Mouse (Mus musculus): ENCODE measurements at regions not wholly inside any gene's neighbourhood (a gene's known extent, or its start where the extent isn't known, plus 50 kb on each side); places are given as distances from the start of the nearest gene placed in this dataset.
"Not testable (repeated sequence)": the region's sequence is repeated elsewhere in the genome, so short reads cannot be mapped to it uniquely, and the experiment has no call there.

DNA sequence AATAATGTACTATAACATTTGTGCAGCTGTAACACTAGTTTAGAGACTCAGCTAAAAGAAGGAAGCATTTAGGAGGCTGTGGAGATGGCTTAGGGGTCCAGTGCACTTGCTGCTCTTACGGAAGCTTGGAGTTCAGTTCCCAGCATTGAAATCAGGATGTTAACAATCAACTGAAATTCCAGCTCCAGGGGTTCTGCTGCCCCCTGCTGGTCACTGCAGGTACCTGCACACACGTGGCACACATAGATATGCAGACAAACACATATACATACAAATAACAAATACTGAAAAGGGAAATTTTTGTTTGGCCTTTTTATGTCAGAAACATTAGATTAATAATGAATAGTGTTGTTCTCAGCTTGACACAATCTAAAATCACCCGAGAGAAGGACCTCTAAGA, 322.5 kb downstream of the Ajap1 start:
- DNase-seq (ENCODE audit: low read depth, low spot score), result no peak

DNA sequence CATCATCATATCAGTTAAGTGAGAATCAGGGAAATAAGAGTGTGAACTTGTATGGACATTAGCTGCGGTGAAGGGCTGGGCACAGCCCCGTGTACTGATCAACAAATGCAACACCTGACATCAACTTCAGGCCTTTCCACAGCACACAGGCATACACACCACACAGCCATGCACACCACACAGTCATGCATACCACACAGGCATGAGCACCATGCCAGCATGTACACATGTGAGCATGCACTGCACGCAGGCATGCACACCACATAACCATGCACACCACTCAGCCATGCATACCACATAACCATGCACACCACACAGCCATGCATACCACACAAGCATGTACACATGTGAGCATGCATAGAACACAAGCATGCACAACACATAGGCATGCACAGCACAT, 325.0 kb downstream of the Ajap1 start:
- DNase-seq (ENCODE audit: low read depth, low spot score), result no peak

DNA sequence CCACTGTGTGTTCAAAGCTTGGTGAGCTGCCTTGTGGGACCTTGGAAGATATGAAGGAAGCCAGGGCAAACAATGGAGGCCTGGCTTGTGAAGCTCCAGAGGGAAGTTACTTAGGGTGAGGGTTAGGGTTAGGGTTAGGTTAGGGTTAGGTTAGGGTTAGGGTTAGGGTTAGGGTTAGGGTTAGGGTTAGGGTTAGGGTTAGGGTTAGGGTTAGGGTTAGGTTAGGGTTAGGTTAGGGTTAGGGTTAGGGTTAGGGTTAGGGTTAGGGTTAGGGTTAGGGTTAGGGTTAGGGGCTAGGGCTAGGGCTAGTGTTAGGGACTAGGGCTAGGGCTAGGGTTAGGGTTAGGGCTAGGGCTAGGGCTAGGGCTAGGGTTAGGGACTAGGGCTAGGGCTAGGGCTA, 329.7 kb downstream of the Ajap1 start:
- DNase-seq (ENCODE audit: low read depth, low spot score), result not testable (repeated sequence)

DNA sequence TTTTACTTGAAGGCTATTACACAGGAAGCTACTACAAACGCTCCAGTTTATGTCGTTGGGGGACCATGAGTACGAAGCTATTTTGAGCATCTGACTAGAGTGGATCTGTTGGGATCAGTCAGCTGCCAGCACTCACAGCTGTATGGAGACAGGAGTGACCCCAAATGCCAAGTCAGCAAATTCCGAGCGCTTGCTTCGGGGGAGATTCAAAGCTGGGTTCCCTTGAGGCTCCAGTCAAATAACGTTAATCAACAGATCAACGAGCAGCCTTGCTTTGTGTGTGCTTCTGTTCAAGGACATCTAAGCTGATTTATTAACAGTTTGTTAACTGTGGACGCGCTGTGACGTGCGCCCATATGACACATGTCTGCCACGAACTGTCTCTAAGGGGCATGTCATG, 349.5 kb downstream of the Ajap1 start:
- DNase-seq (ENCODE audit: low read depth, low spot score), result no peak

DNA sequence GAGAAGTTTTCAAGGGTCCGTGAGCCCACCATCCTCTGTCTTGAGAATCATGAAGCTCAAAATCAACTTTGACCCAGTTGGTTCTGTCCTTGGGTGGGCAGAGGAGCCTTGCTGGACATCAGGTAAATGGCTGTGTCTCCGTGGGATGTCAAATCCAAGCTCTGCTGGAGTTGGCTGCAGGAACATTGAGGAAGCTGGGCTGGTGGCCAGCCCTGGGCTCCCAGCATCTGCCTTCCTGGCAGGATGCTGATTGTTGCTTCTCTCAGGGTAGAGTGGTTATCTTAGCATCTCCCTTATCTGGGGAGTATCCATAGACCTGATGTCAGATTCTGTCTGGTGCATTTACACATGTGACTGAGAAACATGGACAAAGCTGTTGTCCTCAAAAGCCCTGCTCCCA, 353.3 kb downstream of the Ajap1 start:
- DNase-seq (ENCODE audit: low read depth, low spot score), result no peak

DNA sequence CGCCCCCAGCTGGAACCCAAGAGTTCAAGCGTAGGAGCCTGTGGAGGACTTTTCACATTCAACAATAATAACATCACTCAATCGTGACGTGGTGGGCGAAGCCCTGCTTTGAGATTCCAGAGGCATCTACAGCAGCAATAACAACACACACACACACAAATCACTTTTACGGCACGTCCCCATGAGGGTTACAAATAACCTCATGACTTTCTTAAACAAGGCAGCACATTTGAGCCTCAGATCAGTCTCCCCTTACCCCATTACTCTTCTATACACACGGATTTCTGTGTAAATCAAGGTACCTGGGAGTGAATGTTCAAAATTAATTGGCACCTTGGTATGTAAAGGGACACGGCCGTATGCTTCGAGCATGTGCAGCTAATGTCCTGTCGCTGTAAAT, 354.4 kb downstream of the Ajap1 start:
- no peak for DNase-seq (ENCODE audit: low read depth, low spot score)

DNA sequence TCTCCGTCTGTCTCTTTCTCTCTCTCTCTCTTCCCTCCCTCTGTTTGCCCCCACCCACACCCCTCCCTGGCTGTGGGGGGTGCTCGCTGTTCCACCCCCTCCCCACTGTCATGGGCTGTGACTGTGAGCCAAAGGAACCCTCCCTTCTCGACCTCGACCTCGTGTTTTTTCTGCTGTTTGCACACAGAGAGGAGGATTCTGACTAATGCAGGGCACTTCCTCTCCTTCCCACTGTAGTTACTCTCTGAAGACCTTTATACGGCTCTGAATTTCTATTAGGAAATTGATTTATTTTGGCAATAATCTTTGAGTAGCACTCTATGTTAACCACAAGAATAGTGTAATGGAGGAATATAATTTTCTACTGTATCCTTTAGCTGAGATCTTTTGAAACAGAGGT, 362.1 kb downstream of the Ajap1 start:
- DNase-seq (ENCODE audit: low read depth, low spot score), result no peak

DNA sequence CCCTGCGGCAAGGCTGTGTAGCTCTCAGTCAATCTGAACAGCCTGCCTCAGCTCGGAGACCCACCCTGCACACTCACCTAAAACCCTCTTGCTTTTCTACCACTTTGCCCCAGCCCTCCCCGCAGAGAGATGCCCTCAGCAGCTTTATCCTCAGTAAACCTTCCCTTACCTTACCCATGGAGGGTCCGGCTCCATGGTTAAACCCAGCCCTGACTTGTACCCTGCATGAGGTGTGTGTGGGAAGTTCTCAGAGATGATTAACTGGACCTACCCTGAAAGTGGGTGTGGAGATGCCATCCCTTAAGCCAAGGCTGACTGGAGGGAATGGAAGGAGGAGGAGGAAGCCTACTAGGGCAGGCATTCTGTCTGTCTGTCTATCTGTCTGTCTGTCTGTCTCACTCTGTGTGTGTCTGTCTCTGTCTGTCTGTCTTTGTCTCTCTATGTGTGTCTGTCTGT, 362.9 kb downstream of the Ajap1 start:
- no peak for DNase-seq (ENCODE audit: low read depth, low spot score)

DNA sequence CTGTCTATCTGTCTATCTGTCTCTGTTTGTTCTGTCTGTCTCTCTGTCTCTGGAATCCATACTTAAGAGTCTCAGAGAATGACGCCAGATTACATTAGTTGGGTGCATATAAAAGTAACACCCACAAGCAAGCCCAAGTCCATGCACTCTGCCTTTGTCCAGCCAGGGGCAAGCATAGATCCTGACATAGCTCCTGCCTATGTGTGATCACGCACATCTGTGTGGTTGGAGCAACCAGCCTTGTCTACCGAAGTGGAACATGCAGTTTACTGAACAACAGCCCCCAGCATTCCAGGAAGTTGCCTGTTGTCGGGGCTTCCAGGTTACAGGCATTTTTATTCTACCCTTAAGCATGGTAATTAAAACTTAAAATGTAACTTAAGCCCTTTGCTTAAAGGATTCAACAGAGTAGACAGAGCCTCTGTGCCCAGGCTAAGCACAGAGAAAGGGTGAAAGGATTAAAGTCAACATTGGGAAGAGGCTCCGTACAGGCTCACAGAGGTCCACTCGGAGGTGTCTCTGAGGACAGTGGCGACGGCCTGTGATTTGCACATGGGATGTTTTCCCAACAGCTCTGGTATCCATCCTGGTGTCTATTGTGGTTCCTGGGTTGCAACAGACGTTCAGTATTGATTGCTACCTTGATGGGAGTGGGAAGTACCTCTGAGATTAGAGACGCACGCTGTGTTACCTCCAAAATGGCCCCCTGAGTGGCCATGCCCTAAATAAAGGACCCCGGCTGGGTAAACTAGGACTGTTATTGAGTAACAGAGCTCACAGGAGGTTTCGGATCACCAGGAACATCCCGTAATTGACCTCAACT, 363.6 kb downstream of the Ajap1 start:
- DNase-seq (ENCODE audit: low read depth, low spot score), result no peak

DNA sequence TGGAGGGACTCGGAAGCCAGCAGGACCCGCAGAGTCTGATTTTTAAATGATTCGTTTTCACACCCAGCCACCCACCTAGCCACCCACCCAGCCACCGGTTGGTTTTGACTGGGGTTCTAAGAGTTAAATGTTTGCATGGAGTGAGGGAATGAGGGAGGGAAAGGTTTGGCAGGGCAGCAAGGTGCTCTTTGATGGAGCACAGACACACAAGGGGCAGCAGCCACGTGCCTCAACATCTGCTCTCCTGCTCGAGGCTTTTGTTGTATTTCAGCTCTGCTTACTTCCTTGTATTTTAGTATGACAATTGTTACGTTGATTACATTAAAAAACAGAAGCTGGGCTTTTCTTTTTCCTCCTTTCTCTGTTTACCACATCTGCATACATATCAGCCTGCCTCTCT, 367.6 kb downstream of the Ajap1 start:
- DNase-seq (ENCODE audit: low read depth, low spot score), result no peak

DNA sequence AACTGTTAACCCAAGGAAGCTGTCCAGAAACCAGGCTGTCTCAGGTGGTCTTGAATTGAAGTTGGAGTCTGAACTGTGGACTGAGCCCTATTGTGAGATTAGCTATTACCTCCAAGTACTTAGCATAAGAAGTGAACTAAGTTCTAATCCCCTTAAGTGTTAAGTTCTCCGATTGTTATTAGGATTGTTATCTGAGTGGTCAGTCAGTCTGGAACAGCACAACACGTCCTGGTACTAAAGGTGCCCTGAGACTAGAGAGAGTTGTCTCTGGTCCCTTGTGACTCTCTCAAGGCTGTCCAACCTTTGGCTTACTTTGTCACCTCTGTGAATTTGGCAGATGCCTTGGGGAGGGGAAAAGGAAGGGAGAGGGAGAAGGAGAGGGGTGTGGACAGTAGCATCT, 369.0 kb downstream of the Ajap1 start:
- no peak for DNase-seq (ENCODE audit: low read depth, low spot score)

DNA sequence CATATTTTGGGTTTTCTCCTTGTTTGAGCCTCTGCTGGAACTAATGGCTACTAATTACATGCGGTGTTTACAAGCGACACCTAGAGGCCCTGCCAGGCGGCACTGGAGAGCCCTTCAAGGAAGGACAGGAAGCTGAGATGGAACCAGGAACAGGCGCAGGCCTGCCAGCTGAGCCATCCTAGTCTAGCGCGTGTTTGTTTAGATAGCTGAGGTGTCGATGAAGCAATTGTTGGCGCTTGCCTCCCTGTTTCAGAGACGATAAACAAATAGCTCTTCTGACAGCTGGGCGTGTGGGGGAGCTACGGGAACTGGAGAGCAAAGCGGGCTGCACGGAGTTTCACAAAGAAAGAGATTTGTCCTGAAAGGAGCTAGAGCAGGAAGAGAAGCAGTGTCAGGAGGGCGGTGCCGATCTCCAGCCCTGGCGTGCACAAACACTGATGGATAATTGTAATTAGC, 372.3 kb downstream of the Ajap1 start:
- no peak for DNase-seq (ENCODE audit: low read depth, low spot score)

DNA sequence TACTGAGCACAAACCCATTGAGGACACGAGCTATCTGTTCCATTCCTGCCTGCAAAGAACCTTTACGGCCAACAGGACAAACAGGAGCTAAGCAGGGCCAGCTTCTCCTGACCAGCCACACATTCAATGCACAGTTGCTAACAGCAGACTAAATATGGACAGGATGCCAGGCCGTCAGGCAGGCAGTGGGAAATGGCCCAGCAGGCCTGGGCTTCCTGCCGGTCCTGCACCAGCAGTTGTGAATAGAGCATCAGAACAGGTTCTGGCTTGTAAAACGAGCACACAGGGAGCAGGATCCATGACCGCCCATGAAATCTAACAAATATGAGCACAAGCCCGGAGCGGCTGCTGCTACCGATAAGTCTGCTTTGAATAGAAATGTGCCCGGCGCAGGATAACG, 384.0 kb downstream of the Ajap1 start:
- no peak for DNase-seq (ENCODE audit: low read depth, low spot score)

DNA sequence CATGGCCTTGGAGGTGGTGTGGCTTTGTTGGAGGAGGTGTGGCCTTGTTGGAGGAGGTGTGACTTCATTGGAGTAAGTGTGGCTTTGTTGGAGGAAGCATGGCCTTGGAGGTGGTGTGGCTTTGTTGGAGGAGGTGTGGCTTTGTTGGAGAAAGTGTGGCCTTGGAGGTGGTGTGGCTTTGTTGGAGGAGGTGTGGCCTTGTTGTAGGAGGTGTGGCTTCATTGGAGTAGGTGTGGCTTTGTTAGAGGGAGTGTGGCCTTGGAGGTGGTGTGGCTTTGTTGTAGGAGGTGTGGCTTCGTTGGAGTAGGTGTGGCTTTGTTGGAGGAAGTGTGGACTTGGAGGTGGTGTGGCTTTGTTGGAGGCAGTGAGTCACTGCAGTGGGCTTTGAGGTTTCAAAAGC, 385.0 kb downstream of the Ajap1 start:
- no peak for DNase-seq (ENCODE audit: low read depth, low spot score)

DNA sequence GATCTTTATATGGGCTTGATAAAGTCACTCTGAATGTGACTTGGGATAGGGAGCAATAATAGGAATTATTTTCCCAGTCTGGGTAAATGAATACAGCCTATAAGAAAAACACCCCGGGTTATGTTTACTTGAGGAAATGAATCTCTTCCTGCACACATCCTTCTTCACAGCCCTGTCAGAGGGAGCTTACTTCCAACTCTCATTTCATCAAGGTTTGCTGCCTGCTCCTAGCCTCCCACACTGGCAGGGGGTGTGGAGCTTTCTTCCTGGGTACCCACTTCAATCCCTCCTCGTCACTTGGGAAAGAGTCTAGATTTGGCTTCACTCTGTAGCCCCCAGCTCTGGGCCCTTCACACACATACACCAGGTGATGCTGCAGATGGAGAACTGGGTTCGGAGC, 389.5 kb downstream of the Ajap1 start:
- no peak for DNase-seq (ENCODE audit: low read depth, low spot score)

DNA sequence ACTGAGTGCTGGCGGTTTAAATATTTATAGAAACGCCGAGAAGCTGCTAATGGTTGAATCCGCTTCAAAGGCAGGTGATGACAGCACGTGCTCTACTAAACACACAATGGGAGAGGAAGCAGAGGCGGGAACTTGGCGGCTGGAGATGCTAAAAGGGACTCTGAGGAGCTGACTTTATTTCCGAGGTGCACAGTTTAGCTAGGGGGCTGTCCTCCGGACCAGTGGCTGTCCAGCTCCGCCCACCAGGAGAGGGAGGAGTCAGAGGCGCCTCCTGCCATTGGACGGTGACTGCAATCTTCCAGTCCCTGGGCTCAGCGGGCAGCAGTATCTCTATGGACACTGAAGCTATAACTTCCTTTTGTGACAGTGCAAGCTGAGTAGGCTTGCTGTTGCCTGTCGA, 400.4 kb downstream of the Ajap1 start:
- DNase-seq (ENCODE audit: low read depth, low spot score), result no peak

DNA sequence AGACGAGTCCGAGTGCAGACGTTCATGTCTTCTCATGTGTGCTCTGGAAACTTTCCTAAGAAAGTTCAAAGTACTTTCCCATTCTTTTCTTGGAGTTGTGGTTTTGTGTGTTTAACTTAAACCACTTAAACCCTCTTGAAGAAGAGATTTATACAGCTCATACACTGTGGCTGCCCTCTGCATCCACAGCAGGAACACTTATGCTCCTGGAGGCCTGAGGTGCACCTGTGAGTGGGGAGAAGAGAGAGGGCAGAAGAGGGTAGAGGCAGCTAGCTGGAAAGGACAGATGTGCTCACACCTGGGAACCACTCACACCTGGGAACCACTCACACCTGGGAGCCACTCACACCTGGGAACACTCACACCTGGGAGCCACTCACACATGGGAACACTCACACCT, 408.0 kb downstream of the Ajap1 start:
- no peak for DNase-seq (ENCODE audit: low read depth, low spot score)

DNA sequence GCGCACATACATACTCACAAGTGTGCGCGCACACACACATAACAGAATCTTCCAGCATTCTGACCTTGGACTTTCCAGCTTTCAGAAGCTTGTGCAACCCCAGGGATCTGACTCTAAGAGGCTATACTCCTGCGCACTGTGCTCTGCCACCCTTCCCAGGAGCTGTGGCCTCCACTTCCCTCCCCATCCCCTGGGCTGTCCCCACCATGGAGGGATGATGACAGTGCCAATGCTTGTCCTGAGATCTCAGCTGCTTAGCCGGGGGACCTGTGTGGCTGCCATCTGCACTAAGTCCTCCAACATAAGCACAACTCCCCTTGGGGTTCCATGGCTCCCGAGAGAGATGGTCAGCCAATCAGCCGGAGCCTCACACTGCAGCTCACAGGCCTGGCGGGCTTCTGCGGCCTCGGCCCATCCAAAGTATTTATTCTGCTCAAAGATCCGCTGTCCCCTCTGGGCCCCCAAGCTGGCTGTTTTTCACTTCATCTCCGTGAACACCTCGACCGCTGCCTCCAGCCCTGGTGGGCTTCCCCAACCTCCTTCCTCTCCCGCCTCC, 412.3 kb downstream of the Ajap1 start:
- DNase-seq (ENCODE audit: low read depth, low spot score), result no peak

DNA sequence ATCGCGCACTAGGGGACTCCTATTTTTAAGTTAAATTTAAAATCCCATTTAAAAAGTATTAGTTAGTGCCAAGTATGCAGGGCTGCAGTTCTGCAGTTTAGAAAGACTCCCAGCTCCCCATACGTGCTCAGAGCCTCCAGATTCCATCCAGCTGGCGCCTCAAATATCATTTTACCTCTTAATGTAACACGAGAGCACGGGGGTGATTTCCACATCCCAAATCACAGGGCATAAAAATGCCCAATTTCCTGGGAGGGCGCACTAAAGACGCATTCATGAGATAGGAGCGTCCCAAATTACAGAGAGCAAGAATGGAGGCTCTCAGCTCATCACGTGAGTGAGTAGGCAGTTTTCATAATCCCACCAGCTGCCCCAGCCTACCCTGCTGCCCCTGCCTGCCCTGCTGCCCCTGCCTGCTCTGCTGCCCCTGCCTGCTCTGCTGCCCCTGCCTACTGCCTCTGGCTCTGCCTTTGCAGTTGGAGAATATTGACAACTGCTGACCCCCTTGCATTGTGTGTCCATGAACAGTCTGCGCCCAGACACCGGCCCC, 414.1 kb downstream of the Ajap1 start:
- DNase-seq (ENCODE audit: low read depth, low spot score), result no peak

DNA sequence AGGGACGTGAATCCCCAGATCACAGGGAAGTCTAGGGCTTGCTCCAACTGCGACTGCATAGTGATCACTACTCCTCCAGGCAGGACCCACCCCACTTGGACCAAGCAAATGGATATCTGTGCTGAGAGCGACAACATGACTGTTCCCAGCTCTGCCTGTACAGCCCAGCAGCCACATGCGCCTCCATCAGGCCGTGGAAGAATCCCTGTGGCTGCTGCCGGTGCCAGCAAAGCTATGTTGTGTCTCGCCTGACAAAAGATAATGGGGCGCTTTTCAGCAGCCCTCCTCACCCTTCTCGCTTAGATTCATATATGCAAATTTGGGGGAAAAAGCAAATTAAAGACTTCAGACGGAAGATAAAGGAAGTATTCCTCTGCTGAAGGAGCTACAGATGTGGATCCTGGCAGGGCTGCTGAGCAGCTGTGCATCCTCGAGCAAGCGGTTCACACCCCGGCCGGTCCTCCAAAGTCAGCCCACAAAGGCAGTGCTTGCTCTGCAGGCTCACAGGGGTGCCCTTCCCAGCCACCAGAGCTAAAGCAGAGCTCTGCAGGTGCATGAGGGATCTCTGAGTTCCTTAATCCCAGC, 418.5 kb downstream of the Ajap1 start:
- no peak for DNase-seq (ENCODE audit: low read depth, low spot score)

DNA sequence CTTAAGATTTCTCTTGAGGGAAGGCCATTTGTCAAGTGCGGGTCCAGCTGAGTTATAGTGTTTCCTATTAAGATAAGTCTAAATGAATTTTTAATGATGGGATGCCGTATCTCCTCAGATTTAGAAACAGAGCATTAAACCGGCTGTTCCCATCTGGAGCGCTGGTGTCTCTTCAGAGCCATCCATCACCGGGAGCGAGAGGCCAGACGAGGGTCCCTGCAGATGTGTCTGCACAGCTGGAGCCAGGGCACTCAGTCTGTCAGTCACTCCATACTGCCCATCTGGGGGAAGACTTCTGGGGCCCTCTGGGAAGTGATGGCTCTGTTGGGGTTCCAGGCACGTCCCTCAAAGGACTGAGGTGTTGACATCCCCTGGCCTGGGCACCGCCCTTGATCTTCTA, 419.2 kb downstream of the Ajap1 start:
- no peak for DNase-seq (ENCODE audit: low read depth, low spot score)

DNA sequence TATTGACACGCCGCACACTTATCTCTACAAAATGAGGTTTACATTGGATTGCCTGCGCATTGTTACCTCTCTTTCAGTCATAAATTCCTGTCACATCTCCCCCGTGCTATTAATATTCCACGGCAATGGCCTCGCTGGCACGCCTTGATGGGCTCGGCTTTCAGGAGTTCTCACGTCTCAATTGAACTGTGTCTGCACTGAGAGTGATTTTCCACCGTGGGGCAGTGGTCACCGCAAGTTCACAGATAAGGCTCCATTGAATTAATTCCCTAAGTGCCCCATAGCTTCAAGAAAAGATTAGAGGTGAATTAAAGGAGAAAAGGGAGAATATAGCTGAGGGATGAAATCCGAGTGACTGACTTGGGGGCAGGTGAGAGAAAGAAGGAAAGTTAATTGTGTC, 424.5 kb downstream of the Ajap1 start:
- DNase-seq (ENCODE audit: low read depth, low spot score), result no peak

DNA sequence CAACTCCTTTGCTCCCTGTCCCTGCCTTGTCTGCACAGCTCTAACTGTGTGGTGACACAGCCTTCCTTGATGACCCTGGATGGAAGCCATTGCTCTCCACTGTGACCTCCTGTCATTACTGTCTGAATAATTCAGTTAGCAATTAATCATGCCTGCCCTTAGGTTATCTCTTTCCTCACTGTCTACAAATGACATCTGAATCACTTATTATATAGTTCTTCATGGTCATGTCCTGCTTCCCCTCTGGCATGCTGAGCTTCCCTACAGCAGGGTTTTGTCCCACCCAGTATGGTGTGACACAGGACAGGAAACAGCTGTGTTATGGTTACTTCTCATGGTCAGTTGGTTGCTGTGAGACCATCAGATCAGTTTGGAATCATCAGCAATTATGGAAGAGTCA, 458.9 kb downstream of the Ajap1 start:
- DNase-seq (ENCODE audit: low read depth, low spot score), result no peak

Measured in brain, embryonic 18.5 days (tissue).